Mouse (Mus musculus): ENCODE data around the gene Gm5134.

The Gm5134 gene

DNA sequence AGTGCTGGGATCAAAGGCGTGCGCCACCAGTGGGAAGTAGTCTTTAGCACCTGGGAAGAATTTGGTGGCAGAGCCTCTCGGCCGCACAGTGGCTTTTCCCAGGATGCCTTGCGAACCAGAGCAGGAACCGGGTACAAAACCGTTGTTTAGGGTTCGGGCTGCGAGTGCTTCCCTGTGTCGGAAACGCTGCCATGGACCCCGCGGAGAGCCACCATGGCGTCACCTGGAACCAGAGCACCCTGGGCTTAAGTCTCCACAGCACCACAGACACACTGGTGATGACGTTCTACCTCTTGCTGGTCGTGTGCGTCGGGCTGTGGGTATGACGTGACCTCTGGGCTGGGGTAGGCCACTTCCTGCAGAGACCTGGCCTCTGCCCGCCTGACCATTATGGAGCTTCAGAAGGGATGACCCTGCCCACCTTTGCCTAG is at the start of gene Gm5134:
Gene Gm5134, plus strand, starts transcription at position 134 of the 431 bp plus-strand sequence.
- DNase-seq (ENCODE audit: low spot score in 2 of 2), result no peak

DNA sequence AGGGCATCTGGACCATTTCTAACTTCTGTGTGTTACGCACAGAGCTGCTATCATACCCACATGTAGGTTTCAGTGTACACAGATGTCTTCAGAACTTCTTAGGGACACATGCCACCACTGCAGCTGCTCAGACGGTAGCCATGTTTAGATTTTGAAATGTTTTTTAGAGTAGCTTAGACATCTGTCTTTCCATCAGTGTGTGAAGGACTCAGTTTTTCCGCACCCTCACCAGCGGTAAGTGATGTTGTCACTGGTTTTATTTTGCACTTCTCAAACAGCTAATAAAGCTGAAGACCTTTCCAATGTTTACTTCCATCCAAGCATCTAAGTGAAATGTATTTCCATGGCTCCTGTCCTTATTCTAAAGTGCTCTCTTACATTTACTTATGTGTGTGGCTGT is 47.4 kb upstream of the Gm5134 start:
- DNase-seq (ENCODE audit: low spot score in 2 of 2), result no peak

DNA sequence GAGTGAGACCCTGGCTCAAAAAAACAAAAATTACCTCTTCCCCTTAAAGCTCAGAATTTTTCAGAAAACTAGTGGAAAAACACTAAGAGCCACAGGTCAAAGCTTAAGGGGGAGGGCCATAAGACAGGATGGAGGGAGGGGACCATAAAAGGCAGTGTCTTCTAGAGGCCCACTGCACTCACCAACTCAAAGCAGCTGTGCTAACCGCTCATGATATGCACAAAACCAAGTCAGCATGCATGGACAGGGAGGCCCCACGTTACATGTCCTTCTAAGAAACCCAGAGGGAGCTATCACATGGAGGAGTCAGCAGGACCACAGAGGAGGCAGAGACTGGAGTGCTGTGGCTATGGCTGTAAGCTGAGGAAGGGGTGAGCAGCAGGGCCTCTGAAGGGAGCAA is 43.6 kb upstream of the Gm5134 start:
- no peak for DNase-seq (ENCODE audit: low spot score in 2 of 2)

DNA sequence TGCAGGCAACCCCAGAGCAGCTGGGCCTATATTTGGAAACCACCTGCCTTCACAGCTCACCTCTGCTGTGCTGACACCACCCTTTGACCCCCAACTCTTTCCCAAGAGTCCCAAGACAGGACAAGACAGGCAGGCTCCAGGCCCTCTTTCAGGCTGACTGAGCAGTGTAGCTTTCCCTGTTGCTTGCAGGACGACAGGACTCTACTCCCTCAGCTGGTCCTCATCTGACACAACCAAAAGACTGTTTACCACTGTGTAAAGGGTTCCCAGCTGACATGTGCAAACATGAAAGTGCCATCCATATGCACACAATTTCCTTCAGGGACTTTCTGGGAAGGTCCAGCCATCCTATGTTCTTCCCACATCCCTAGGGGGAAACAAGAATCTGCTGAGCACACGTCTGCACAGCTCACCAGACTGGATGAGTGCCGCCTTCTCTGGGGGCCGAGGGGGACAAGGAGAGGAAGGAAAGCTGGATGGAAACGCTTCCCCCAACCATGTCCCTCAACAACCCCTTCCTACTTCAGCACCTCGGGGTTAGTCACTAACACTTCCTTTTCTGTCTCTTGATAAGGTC is 41.2 kb upstream of the Gm5134 start:
- no peak for DNase-seq (ENCODE audit: low spot score in 2 of 2)

DNA sequence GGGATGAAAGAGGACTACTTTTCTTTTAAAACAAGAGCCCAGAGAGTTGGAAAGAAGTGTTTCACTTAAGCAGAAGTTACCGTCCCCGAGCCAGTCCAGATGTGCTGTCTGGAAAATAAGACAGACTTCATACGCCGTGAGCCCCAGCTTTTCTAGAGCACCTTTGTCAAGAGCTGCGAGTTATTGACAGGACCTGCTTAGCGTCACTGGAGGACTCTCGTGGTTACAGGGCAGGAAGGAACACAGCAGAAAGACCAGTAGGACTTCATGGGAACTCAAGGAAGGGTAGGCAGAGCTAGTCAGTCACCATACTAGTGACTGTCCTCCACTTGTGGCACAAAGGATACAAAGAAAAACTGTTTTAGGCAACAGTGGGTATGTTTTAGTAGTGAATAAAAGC is 38.8 kb upstream of the Gm5134 start:
- DNase-seq (ENCODE audit: low spot score in 2 of 2), result no peak

DNA sequence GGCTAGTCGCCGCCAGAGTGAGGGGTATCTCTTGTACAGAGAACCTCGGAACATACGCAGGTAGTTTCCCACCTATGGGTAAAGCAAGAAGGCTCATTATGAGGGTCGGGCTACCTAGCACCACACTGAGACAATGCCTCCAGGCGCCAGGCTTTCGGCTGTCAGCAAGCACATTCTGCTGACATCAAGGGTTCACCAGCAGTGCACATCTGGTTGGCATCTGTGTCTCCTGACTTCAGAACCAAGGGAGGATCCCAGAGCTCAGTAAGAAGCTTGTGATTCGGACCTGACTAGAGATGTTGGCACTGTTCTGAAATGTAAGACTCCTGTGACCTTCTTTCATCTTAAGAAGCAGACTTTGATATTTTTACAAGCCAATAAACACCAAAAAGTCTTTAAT is 37.5 kb upstream of the Gm5134 start:
- DNase-seq (ENCODE audit: low spot score in 2 of 2), result no peak

DNA sequence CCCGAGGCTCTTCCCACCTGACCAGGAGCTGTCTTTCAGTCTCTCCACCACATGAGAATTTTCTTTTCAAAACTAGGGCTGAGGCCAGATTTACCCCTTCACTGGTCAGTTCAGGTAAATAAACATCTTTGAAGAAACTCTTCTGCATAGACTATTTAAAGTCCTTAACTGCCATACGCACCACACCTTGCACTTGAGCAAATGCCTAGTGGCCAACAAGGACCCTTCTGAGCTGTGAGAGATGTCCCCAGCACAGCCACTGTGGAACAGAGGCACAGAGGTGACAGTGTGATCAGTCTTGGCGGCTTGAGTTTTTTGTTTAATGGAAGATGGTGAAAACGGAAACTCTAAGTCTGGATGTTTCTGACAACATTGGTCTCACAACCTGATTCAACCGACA is 35.3 kb upstream of the Gm5134 start:
- no peak for DNase-seq (ENCODE audit: low spot score in 2 of 2)

DNA sequence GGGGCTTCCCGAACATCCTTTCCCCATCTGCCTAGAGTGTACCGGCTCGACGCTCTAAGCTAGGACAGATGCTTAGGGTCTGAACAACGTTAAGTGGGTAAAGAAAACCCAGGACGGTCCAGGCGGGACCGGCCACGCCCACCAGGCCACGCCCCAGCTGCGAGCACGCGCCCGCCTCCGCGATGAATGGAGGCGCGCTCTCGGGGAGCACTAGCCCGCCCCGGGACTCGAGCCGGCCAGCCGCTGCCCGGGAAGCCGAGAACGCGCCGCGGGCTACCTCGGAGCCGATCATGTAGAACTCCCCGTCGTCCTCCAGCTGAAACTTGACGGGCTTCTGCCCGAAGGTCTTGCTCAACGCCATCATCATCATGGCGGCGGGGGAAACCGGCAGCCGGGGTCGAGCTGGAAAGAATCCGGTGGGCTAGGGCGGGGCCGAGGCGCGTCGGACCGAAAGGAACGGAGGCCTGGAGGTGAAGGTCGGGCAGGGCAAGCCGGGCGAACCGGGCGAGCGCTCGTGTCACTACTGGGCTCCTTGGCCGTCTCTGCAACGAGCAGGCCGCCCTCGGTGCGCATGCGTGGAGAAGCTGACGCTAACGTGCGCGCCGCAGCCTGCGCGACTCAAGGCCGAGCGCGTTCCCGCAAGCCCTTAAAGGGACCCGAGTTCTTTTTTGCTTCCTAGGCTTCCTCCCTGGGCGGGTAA is 33.1 kb upstream of the Gm5134 start, which contains the start of gene Smarcb1:
Gene Smarcb1, minus strand, starts transcription at position 592 of the 700 bp plus-strand sequence.
- DNase-seq (ENCODE audit: low spot score in 2 of 2), result peak; percentile 96 to 97

DNA sequence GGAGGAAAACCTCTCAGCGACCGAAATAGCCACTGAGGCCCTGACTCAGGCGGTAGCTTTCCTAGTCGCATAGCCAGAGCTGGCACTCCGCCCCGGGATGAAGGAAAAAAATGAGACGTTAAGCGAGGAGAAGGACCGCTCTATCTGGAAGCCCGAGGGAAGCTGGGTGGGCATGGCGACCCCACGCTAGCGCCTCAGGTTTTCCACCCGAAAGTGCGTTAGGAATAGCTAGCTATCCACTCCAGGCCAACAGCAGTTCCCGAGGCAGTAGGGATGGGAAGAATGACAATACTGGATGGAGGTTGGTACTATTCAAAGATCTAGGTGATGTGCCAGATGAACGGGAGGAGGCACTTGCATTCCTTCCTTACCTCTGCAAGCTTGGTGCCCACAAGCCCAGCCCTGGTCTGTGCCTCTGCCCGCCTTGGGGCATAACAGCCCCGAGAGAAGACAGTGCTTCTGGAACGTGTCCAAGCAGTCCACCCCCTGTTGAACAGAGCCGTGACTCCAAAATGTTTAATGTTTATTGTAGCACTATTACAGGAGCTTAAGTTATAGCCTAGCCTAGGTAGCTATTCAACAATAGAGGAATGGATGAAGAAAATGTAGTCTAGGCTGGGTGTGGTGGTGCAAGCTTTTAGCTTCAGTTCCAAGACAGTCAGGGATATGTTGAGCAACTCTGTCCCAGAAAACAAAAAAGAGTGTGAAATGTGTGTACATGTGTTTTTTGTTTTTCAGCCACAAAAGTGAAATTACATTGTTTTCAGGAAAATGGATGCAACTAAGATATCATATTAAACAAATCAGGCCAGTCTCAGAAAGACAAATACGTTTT is 32.4 kb upstream of the Gm5134 start:
- no peak for DNase-seq (ENCODE audit: low spot score in 2 of 2)

DNA sequence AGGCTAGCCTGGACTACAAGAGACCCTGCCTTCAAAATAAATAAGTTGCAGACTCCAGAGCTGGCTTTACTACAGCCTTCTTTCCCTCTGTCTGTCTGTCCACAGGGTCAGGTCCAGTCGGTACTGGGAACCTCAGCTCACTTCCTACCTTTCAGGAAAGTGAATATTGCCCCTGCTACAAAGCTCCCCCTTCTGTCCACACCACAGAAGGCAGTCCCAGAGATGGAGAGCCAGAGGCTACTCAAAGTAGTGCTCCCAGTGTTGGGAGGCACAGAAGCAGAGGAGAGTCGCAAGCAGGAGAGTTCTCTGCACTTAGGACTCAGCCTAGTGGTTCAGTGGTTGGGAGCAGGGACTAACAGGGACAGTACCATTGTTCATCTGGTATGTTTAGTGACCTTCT is 30.0 kb upstream of the Gm5134 start:
- DNase-seq (ENCODE audit: low spot score in 2 of 2), result no peak

DNA sequence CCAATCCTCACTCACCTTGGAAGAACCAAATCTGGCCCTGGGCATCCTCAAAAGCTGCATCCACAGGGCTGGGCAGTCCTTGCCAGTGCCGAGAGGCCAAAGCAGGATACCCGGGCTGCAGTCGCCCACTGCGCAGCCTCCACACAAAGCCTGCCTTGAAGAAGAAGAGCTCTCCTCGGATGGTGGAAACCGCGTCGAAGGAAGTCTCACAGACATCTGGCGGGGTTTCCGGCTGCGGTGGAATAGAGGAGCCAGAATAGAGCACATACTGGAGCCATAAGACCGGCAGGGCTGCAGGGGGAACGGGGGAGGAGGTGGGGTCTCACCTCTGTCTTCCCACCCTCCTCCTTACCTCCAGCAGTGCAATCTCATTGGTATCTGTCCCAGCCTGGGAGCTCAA is 27.9 kb upstream of the Gm5134 start:
- no peak for DNase-seq (ENCODE audit: low spot score in 2 of 2)

DNA sequence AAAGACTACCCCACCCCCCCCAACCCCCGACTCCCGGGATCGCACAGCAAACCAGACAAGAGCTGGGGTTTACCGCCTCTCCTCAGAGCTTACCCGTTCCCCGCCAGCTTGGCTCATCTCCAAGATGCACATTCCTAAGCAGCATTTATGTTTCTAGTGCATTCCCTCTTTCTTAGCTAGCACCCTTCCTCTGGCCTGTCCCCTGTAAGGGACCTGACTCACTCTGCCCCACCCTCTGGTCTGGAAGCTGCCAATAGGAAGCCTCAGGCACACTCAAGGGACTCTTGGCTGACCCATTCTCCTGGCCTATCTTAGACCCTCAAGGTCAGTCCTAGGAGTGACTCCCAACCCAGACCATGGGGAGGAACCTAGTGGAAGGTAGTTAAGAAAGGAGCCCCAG is 24.0 kb upstream of the Gm5134 start:
- DNase-seq (ENCODE audit: low spot score in 2 of 2), result no peak

DNA sequence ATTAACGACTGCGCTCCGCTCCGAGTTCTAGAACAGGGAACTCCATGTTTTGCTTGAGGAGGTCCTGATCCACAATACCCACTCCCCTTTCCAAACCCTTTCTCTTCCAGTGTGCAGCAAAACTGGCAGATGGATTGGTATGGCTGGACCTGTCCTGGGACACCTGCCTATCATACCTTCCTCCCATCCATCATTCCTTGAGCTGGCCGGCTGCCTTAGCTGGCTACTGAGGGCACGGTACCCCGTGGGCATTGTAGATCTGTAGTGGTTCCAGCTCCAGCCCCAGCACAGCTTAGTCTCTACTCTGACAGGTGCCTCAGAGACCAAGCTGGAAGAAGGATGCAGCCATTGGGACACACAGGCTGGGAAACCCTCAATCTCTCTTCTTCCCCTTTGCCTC is 23.0 kb upstream of the Gm5134 start:
- no peak for DNase-seq (ENCODE audit: low spot score in 2 of 2)

DNA sequence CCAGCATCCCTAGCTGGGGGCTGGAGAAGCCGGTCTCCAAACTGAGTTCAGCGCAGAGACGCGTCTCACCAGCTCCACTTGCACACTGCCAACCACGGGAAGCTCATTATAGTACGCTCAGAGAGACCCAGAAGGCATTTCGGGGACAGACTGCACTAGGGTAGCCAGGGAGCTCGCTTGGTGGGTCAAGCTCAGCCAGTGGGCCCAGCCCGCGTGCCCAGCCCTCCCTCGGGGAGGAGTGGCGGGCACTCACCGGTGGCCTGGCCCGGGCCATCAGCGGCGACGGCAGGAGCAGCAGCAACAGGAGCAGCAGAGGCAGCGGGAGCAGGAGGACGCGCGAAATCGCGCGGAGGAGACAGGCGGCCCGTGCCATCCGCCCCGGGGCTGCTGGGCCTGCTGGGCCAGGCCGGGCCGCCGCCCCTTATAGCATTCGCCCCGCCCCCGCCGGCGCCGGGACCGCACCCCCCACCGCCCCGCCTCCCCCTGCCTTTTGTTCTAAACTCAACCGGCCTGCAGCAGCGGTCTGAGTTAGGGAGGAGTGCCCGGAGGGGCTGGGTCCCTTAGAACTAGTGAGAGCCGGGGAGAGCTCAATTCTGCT is 22.1 kb upstream of the Gm5134 start:
- peak; percentile 47 to 57 for DNase-seq (ENCODE audit: low spot score in 2 of 2)

DNA sequence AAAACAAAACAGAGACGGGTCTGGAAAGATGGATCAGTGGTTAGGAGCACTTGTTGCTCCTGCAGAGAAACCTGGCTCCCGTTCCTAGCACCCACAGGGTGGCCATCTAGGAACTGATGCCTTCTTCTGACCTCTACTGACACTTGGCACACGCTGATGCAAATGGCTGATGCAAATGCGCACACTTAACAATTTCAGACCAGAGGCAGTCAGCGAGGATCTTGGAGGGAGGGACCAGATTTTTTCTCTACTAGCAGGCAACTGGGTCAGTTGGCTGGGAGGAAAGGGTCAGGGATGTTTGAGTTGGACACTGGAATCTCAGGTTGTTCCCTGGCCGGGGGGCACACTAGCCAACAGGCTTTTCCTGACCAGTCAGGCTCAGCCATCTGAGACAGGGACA is 21.4 kb upstream of the Gm5134 start, which contains the start of gene Chchd10:
Gene Chchd10, plus strand, starts transcription at position 240 of the 400 bp plus-strand sequence.
- no peak for DNase-seq (ENCODE audit: low spot score in 2 of 2)

DNA sequence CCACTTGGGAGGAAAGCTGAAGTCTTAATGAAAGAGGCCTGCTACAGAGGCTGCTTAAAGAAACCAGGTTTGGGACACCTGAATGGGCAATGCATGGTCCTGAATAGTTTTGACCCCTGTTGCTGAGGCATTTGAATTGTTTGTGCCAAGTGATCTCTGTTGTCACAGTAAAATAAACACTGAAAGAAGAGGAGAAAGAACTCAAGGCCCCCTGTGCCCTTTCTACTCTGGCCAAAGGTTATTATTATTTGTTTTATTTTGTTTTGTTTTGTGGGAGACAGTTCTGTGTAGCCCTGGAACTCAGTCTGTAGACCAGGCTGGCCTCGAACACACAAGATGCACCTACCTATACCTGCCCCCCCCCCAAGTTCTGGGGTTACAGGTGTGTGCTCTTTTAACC is 19.3 kb upstream of the Gm5134 start:
- DNase-seq (ENCODE audit: low spot score in 2 of 2), result no peak

DNA sequence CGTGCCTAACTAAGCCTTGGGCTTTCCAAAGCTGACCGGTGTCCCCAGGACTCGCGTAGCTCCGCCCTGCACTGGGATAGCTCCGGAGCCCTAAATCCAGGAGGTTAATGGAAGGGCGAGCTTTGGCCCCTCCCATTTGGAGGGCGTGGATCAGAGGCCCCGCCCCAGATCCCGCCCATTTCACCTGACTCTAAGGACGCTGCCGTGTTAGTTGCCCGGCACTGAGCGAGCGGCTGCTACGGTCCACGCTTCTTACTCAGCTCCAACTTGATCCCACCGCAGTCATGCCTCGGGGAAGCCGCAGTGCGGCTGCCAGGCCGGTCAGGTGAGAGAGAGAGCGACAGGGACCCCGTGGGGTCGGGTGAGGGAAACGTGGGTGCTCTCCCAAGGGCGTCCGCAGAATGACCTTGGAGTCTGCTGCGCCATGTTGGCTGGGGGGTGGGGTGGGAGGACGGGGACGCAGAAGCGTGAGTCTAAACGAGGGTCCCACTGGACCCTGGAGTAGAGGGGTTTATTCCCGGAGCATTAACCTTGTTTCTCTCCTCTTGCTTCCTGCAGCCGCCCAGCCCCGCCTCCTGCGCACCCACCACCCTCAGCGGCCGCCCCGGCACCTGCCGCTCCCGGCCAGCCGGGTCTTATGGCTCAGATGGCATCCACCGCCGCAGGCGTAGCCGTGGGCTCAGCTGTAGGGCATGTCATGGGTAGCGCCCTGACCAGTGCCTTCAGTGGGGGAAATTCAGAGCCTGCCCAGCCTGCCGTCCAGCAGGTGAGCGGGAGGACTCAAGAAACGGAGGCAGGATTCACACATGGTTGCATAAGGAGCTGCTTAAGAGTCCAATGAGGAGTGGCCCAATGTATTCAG is 18.4 kb upstream of the Gm5134 start, which contains the start of gene Mmp11:
Gene Mmp11, minus strand, starts transcription at position 817 of the 862 bp plus-strand sequence.
- DNase-seq (ENCODE audit: low spot score in 2 of 2), result peak; percentile 58 to 75

DNA sequence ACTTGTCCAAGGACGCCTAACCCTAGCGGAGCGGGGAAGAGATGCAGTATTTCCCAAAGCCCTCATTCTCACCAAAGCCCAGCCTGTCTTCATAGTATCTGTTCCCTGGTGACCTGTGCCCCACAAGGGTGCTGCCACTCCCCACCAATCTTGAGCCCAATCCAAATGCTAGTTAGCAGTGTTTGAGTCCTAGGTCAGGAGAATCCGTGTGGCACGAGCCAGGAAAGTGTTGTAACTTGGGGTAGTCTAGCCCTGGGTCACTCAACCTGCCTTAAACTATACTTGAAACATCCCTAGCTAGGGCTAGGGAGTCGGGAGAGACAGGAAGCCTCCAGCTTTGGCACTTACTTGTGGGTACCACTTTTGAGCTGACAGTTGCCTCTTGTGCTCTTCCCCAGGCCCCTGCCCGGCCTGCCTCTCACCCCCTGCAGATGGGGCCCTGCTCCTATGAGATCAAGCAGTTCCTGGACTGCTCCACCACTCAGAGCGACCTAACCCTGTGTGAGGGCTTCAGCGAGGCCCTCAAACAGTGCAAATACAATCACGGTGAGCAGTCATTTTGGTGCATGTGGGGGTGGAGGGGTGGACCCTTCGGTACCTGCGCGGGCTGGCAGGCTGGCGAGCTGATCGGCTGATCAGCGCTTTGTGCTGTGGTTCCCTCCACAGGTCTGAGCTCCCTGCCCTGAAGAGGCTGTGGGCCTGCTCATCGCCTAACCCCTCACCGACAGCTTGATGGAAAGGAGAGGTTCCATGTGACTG is 17.2 kb upstream of the Gm5134 start:
- no peak for DNase-seq (ENCODE audit: low spot score in 2 of 2)

DNA sequence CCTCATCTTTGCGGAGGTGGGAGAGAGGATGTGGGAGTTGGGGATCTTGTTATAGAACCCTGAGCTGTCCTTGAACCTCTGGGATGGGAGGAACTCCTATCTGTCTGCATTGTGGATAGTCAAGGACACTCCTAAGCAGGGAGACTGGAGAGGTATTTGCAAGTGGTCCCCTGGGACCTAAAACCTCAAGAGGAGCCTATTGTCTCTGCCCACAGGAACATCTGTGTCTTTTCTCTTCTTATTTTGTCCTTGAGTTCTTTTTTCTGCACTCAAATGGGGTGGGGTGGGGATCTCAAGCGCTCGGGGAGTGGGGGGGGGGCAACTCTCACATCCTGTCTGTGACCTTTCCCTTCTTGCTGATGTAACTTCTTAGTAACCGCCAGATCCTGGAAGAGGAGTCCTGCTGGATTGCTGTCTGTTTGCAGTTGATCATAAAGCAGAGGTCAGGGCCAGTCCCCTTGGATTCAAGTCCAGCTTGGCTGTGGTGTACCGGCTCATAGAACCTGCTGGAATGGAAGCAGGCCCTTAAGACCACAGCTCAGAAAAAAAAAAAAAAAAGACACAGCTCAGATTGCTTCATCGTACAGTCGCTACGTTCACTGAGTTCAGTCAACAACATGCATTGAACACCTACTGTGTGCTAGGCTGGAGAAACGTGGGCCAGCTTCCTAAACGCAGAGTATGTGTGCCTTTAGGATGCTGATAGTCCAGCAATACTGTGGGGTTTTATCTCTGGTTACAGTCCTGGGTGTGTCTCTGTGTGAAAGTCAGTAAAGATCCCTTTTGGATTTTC is 16.3 kb upstream of the Gm5134 start:
- DNase-seq (ENCODE audit: low spot score in 2 of 2), result no peak

Data from heart, adult 9 months (tissue).